Mouse (Mus musculus) kidney, adult 2 months (tissue): ENCODE measurements around the gene Tsacc. TPM values are rescaled to one million over a fixed set of nuclear protein-coding genes. Genes with fewer than 3 reads are reported as not detected.

Experiments
- DNase-seq: peaks from one replicate; pipeline ENCODE4 v3.0.0; 2021
- H3K27ac ChIP-seq: fragments of 200-500 bp; 2 replicates; pipeline ENCODE4 v1.5.1; 2012; ENCODE audit warnings: low read depth, low read length, control low read depth, inconsistent platforms; ENCODE audit not compliant: insufficient read depth
- H3K27me3 ChIP-seq: fragments of 200-500 bp; replicated peaks from 2 replicates; pipeline ENCODE4 v1.6.1; 2012; ENCODE audit warnings: mild to moderate bottlenecking, moderate library complexity, low read length, inconsistent platforms; ENCODE audit not compliant: control insufficient read depth, insufficient read depth
- H3K36me3 ChIP-seq: fragments of 200-500 bp; 2 replicates; pipeline ENCODE4 v1.6.1; 2012; ENCODE audit warnings: mild to moderate bottlenecking, moderate library complexity, low read length, inconsistent platforms; ENCODE audit not compliant: control insufficient read depth, insufficient read depth
- H3K4me1 ChIP-seq: fragments of 200-500 bp; 2 replicates; pipeline ENCODE4 v1.6.1; 2011; ENCODE audit warnings: low read length; ENCODE audit not compliant: control insufficient read depth, insufficient read depth
- H3K4me3 ChIP-seq: fragments of 200-500 bp; 2 replicates; pipeline ENCODE4 v1.5.1; 2011; ENCODE audit warnings: mild to moderate bottlenecking, low read depth, low read length, control low read depth; ENCODE audit not compliant: insufficient read depth
- CTCF ChIP-seq: fragments of 200-500 bp; conservative IDR thresholded peaks from 2 replicates; pipeline ENCODE4 v1.5.1; 2011; ENCODE audit warnings: low read depth, mild to moderate bottlenecking, control low read depth, low read length, moderate library complexity, mixed read lengths; ENCODE audit not compliant: insufficient read depth, insufficient read length
- POLR2A ChIP-seq: fragments of 200-500 bp; IDR thresholded peaks from one replicate; pipeline ENCODE4 v1.6.1; 2011; ENCODE audit warnings: low read depth, low read length, control low read depth
- WGBS: fragments of 180-500 bp; shearing (Covaris S2); methylation state at CpG from one replicate; pipeline ENCODE4 v1.1.7; 2018; 5-methylcytosine and 5-hydroxymethylcytosine counted together
- polyA plus RNA-seq: library from polyadenylated mRNA; depleted of rRNA; stranded (reverse); fragments of >200 nt; gene quantifications from 2 replicates; pipeline ENCODE4 v1.2.3, GENCODE M21; 2012; rRNA removed

Tsacc gene
- polyA plus RNA-seq: 5.7 and 8.0 TPM in 2 replicates

- TF ChIP-seq POLR2A: peak; percentile 72
- TF ChIP-seq CTCF: 0 out of 2 replicates have a peak, but pooled peaks have one; percentile 7
- H3K27me3 ChIP-seq: no peaks in the 10 kb centered on the region
- peaks cover 7% of the 10 kb centered on the region for H3K36me3 ChIP-seq
- peak within 1 kb of the TSS; percentile 94 for H3K27ac ChIP-seq
- peak; percentile 100 for DNase-seq
- H3K4me3 ChIP-seq: peak within 1 kb of the TSS; percentile 84
- H3K4me1 ChIP-seq: peaks cover 6% of the 10 kb centered on the region; the same call in 1 of the 2 replicates
- under 1% methylated on average over 44 of the region's 44 CpGs for WGBS
Observed at GRCm38 (mm10) chr3:88296561-88297318, at the start of gene Tsacc, which contains the start of gene Cct3. Gene Tsacc (minus strand): TSS chr3:88296999. Gene Cct3 (plus strand): TSS chr3:88297116.

- Histone ChIP-seq H3K36me3 (peaks cover 2% of the 10 kb centered on the region), H3K27me3 (no peaks in the 10 kb centered on the region), H3K4me3 (no peak overlapping the region), H3K27ac (no peak overlapping the region), H3K4me1 (peaks cover 10% of the 10 kb centered on the region; the same call in 1 of the 2 replicates)
- 63% methylated on average over 3 of the region's 3 CpGs for WGBS
- no peak for DNase-seq
- TF ChIP-seq CTCF (no peak), POLR2A (no peak)
Observed at GRCm38 (mm10) chr3:88339006-88339405, 42.2 kb upstream of the Tsacc start.

GRCm38 (mm10) chr3:88338316-88338715, 41.5 kb upstream of the Tsacc start:
- Histone ChIP-seq H3K4me1 (peaks cover 10% of the 10 kb centered on the region; the same call in 1 of the 2 replicates), H3K4me3 (no peak overlapping the region), H3K27ac (no peak overlapping the region), H3K27me3 (no peaks in the 10 kb centered on the region), H3K36me3 (peaks cover 2% of the 10 kb centered on the region)
- no peak for DNase-seq
- WGBS: 93% methylated on average over 7 of the region's 7 CpGs
- TF ChIP-seq POLR2A (no peak), CTCF (no peak)

- 48% methylated on average over 11 of the region's 11 CpGs for WGBS
- no peak for DNase-seq
- Histone ChIP-seq H3K4me1 (peaks cover 10% of the 10 kb centered on the region; the same call in 1 of the 2 replicates), H3K36me3 (peaks cover under 1% of the 10 kb centered on the region; the same call in 1 of the 2 replicates), H3K4me3 (no peak overlapping the region), H3K27me3 (no peaks in the 10 kb centered on the region), H3K27ac (no peak overlapping the region)
- no peak for TF ChIP-seq POLR2A
- TF ChIP-seq CTCF: no peak
Observed at GRCm38 (mm10) chr3:88337367-88338020, 40.7 kb upstream of the Tsacc start.

- peak; percentile 98 for DNase-seq
- Histone ChIP-seq H3K4me1 (peaks cover 10% of the 10 kb centered on the region; the same call in 1 of the 2 replicates), H3K4me3 (peak within 1 kb of the TSS; percentile 66), H3K27me3 (no peaks in the 10 kb centered on the region), H3K36me3 (no peaks in the 10 kb centered on the region), H3K27ac (peak within 1 kb of the TSS; percentile 87)
- under 1% methylated on average over 62 of the region's 66 CpGs for WGBS
- TF ChIP-seq CTCF (no peak), POLR2A (peak; percentile 92)
Observed at GRCm38 (mm10) chr3:88336058-88337013, 39.5 kb upstream of the Tsacc start, which contains the start of the genes Tmem79 and Smg5. Gene Tmem79 (minus strand): TSS chr3:88336148. Gene Smg5 (plus strand): TSS chr3:88336260.

- under 1% methylated on average over 27 of the region's 27 CpGs for WGBS
Observed at GRCm38 (mm10) chr3:88335436-88336053, 38.7 kb upstream of the Tsacc start.

More at GRCm38 (mm10) chr3:88335436-88336053, 38.7 kb upstream of the Tsacc start:
- Histone ChIP-seq H3K36me3 (no peaks in the 10 kb centered on the region), H3K4me1 (peaks cover 10% of the 10 kb centered on the region; the same call in 1 of the 2 replicates), H3K27me3 (no peaks in the 10 kb centered on the region), H3K4me3 (peak overlapping the region; percentile 66), H3K27ac (peak overlapping the region; percentile 67)
- no peak for TF ChIP-seq POLR2A
- TF ChIP-seq CTCF: no peak
- peak; percentile 48 for DNase-seq
